19 mouse cellular contexts compared by ENCODE assay signal in the genomic region with DNA sequence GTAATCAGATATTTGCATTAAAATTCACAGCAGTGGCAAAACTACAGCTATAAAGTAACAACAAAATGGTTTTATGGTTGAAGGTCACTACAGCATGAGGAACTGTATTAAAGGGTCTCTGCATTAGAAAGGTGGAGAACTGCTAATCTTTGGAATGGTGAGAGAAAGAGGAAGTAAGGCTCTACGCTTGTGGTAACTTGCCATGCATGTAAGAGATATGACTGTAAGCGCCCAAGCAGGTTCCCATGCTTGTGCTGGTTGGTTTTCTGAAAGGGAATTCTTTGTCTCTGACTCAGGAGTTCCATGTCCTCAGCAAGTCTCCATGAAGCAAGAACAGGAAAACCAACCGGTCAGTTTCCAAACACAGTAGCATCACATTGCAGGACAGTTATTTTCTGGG.
DNase-seq lines count a peak whose midpoint lies in the region; ATAC-seq lines count a peak whose summit lies in the region.
"Had no signal": no experiment of that assay in that cellular context is flagged by ENCODE, and none has a peak within 500 bp of the region (broad histone marks: within the 10 kb centered on the region; RNA-seq: fewer than 3 reads in every experiment).

No protein-coding gene starts in this region.

- intact Hi-C loops in left cerebral cortex, postnatal 14 days (cut with DNase I), result no loop called here

- peak; percentile 64 to 65; a peak in 3 of 4 replicates for ATAC-seq in hematopoietic stem cell, adult 5-6 weeks (replicated peaks in 1 of 2; ENCODE audit: insufficient read depth in 1 of 2, low FRiP score in 2 of 2, low TSS enrichment in 1 of 2, low read depth in 1 of 2, poor library complexity in 2 of 2, severe bottlenecking in 2 of 2)
- ATAC-seq: forebrain, embryonic 13.5 days; forebrain, postnatal 0 days; hindbrain, postnatal 0 days had no signal

- peak; percentile 32 for DNase-seq in urinary bladder, postnatal 14 days (ENCODE audit: low spot score)
- DNase-seq in urinary bladder, postnatal 25 days (ENCODE audit: low spot score), result no peak
- DNase-seq in Muller cell, postnatal 12 days (ENCODE audit: inconsistent ontology term), result peak; percentile 69
- DNase-seq in thymus, postnatal 25 days, result no peak
- no peak for DNase-seq in liver
- no peak for DNase-seq in left cerebral cortex, postnatal 14 days (ENCODE audit: low spot score in 2 of 2)
- DNase-seq: adrenal gland, postnatal 10 days; cerebellum, adult 11-12 months; cerebellum, adult 9-11 months; cerebellum, postnatal 36 days; forebrain, postnatal 0 days; gastrocnemius, postnatal 14 days; heart, adult 11 months; heart, postnatal 10 days; heart, postnatal 4 days; kidney, adult 11 months had no signal

Comparison
In these comparisons a context has a peak if more than half of its experiments do, and no peak if none do; other contexts are left out.
1. DNase-seq: peak in urinary bladder, postnatal 14 days (single experiment) and Muller cell, postnatal 12 days (single experiment); none in urinary bladder, postnatal 25 days (single experiment), thymus, postnatal 25 days (single experiment), liver (single experiment) and left cerebral cortex, postnatal 14 days (0 of 2).